Mouse (Mus musculus): Measurements from ENCODE around the gene Cela3b. TPM values are rescaled to one million over a fixed set of nuclear protein-coding genes. Genes with fewer than 3 reads are reported as not detected.
A peak's percentile ranks its signal among the peaks of the same experiment; 100 is the strongest.

Gene Cela3b
- total and polyA plus RNA-seq, 3 experiments: 0.33 TPM; not detected in 2

GRCm38 (mm10) chr4:137461981-137462690, 31.8 kb upstream of the Cela3b start:
- no peak for DNase-seq

GRCm38 (mm10) chr4:137461217-137461616, 30.9 kb upstream of the Cela3b start:
- DNase-seq: no peak

- DNase-seq: no peak
These were observed 30.3 kb upstream of the Cela3b start for GRCm38 (mm10) chr4:137460676-137461075.

GRCm38 (mm10) chr4:137458861-137459260, 28.5 kb upstream of the Cela3b start:
- DNase-seq: no peak

GRCm38 (mm10) chr4:137458310-137458709, 28.0 kb upstream of the Cela3b start:
- no peak for DNase-seq

GRCm38 (mm10) chr4:137457292-137457691, 27.0 kb upstream of the Cela3b start:
- no peak for DNase-seq

GRCm38 (mm10) chr4:137456581-137456980, 26.2 kb upstream of the Cela3b start:
- DNase-seq: no peak

GRCm38 (mm10) chr4:137454582-137454981, 24.2 kb upstream of the Cela3b start:
- DNase-seq: no peak

- no peak for DNase-seq
These were observed 23.0 kb upstream of the Cela3b start, which contains the start of gene 1700013G24Rik for GRCm38 (mm10) chr4:137453234-137453767. Gene 1700013G24Rik, plus strand, starts transcription at chr4:137453284.

- DNase-seq: no peak
These were observed 21.9 kb upstream of the Cela3b start for GRCm38 (mm10) chr4:137452190-137452589.

GRCm38 (mm10) chr4:137449715-137450114, 19.4 kb upstream of the Cela3b start:
- no peak for DNase-seq

GRCm38 (mm10) chr4:137449132-137449531, 18.8 kb upstream of the Cela3b start:
- DNase-seq: no peak

GRCm38 (mm10) chr4:137448641-137449040, 18.3 kb upstream of the Cela3b start:
- DNase-seq: no peak

- DNase-seq: peak; percentile 87
These were observed 17.9 kb upstream of the Cela3b start for GRCm38 (mm10) chr4:137448197-137448596.

GRCm38 (mm10) chr4:137447363-137448196, 17.2 kb upstream of the Cela3b start:
- DNase-seq: no peak

GRCm38 (mm10) chr4:137445881-137446280, 15.5 kb upstream of the Cela3b start:
- no peak for DNase-seq

GRCm38 (mm10) chr4:137443625-137444024, 13.3 kb upstream of the Cela3b start:
- peak; percentile 73 for DNase-seq

GRCm38 (mm10) chr4:137441332-137441731, 11.0 kb upstream of the Cela3b start:
- no peak for DNase-seq

- no peak for DNase-seq
These were observed 8.5 kb upstream of the Cela3b start for GRCm38 (mm10) chr4:137438842-137439241.

GRCm38 (mm10) chr4:137436979-137437669, 6.8 kb upstream of the Cela3b start:
- no peak for DNase-seq

- peak; percentile 30 for DNase-seq
These were observed 2.6 kb upstream of the Cela3b start for GRCm38 (mm10) chr4:137432700-137433550.
